Mouse (Mus musculus): ENCODE results near the gene Rif1. TPM values are rescaled to one million over a fixed set of nuclear protein-coding genes. Genes with fewer than 3 reads are reported as not detected.

Gene Rif1
- polyA plus RNA-seq, 1 experiment: 4.9 TPM

- Histone ChIP-seq H3K4me1 (ENCODE audit: control insufficient read depth, insufficient read depth, insufficient read length, low read length) (no peaks in the 10 kb centered on the region), H3K27ac (replicated peaks; ENCODE audit: low read depth, low read length) (no peak overlapping the region), H3K4me3 (ENCODE audit: insufficient read depth, low read depth, low read length) (no peak overlapping the region)
Measured at GRCm38 (mm10) chr2:52153064-52153463, 80.4 kb downstream of the Rif1 start.

- Histone ChIP-seq H3K4me1 (ENCODE audit: control insufficient read depth, insufficient read depth, insufficient read length, low read length) (no peaks in the 10 kb centered on the region), H3K27ac (replicated peaks; ENCODE audit: low read depth, low read length) (no peak overlapping the region), H3K4me3 (ENCODE audit: insufficient read depth, low read depth, low read length) (no peak overlapping the region)
Measured at GRCm38 (mm10) chr2:52169243-52170005, 96.8 kb downstream of the Rif1 start.

Other genes with a start within 250 kb of the Rif1 start
- gene Rbm43, start 137.7 kb upstream of the Rif1 start, polyA plus RNA-seq (2012; ENCODE audit: insufficient read depth, insufficient read length, missing spikeins): 2.6 and 4.4 TPM in 2 replicates
- 24.4 TPM in 2 replicates for gene Nmi, start 99.3 kb upstream of the Rif1 start, polyA plus RNA-seq (2012; ENCODE audit: insufficient read depth, insufficient read length, missing spikeins)
- gene Tnfaip6, start 34.8 kb upstream of the Rif1 start, polyA plus RNA-seq (2012; ENCODE audit: insufficient read depth, insufficient read length, missing spikeins): 2.2 and 2.4 TPM in 2 replicates